Mouse (Mus musculus) spleen, adult 2 months (tissue): Measurements from ENCODE around the gene Agpat4.

Experiments used
- CTCF ChIP-seq: fragments of 200-500 bp; IDR thresholded peaks from 2 replicates; pipeline ENCODE4 v1.5.1; 2011; ENCODE audit warnings: mild to moderate bottlenecking, inconsistent platforms; ENCODE audit not compliant: insufficient read depth, insufficient read length, insufficient replicate concordance; ENCODE audit errors: extremely low read depth
- POLR2A ChIP-seq: fragments of 200-500 bp; IDR thresholded peaks from 2 replicates; pipeline ENCODE4 v1.6.1; 2011; ENCODE audit warnings: low read depth, low read length, inconsistent platforms

DNA sequence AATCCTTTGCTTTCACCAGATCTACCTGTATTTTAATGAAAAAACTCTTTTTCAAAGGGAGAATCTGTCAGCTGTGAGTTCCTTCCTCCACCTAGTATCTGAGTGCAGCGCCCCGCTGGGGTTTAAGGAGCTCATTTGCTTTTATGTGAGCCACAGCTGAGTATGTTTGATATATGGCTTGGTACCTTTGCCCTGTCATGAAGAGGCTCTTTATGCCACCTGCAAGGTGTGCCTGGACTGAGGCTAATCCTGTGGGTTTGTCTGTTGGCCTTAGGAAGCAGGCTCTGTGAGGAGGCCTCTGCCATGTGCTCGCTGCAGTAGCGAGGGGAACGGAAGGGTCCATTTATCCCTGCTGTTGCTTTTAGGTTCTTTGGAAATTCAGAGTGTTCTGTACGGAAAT is 19.9 kb downstream of the Agpat4 start:
- TF ChIP-seq POLR2A (no peak), CTCF (no peak)
